Mouse (Mus musculus) lung, postnatal 0 days (tissue): ENCODE measurements at regions not wholly inside any gene's neighbourhood (a gene's known extent, or its start where the extent isn't known, plus 50 kb on each side); places are given as distances from the start of the nearest gene placed in this dataset.

Source experiments
- ATAC-seq: fragments of 200-750 bp; cut with Nextera tagmentation; 2 replicates; pipeline ENCODE4 v1.8.0; 2017; ENCODE audit warnings: moderate library complexity
- DNase-seq: peaks from one replicate; pipeline ENCODE4 v3.0.0-alpha.2; 2016; ENCODE audit warnings: low spot score
- H3K27ac ChIP-seq: fragments of 300-500 bp; sonication (generic); 2 replicates; pipeline ENCODE4 v1.5.1; 2014; ENCODE audit warnings: antibody characterized with exemption, mild to moderate bottlenecking, low read length, mixed read lengths
- H3K27me3 ChIP-seq: fragments of 300-500 bp; sonication (generic); replicated peaks from 2 replicates; pipeline ENCODE4 v1.6.1; 2014; ENCODE audit warnings: low read length, mixed read lengths; ENCODE audit not compliant: insufficient read depth
- H3K36me3 ChIP-seq: fragments of 300-500 bp; sonication (generic); 2 replicates; pipeline ENCODE4 v1.6.1; 2014; ENCODE audit warnings: low read length, mixed read lengths; ENCODE audit not compliant: insufficient read depth
- H3K4me1 ChIP-seq: fragments of 300-500 bp; sonication (generic); 2 replicates; pipeline ENCODE4 v1.6.1; 2014; ENCODE audit warnings: antibody characterized with exemption, low read depth, low read length, mixed read lengths; ENCODE audit not compliant: insufficient read depth
- H3K4me2 ChIP-seq: fragments of 300-500 bp; sonication (generic); replicated peaks from 2 replicates; pipeline ENCODE4 v1.6.1; 2014; ENCODE audit warnings: low read depth, mild to moderate bottlenecking, low read length, moderate library complexity, mixed read lengths
- H3K4me3 ChIP-seq: fragments of 300-500 bp; sonication (generic); 2 replicates; pipeline ENCODE4 v1.5.1; 2014; ENCODE audit warnings: low read depth, low read length
- H3K9ac ChIP-seq: fragments of 300-500 bp; sonication (generic); replicated peaks from 2 replicates; pipeline ENCODE4 v1.6.1; 2014; ENCODE audit warnings: low read depth, mild to moderate bottlenecking
- H3K9me3 ChIP-seq: fragments of 300-500 bp; sonication (generic); 2 replicates; pipeline ENCODE4 v1.6.1; 2016; ENCODE audit warnings: low read length, mixed read lengths
- CTCF ChIP-seq: IDR thresholded peaks from 2 replicates; pipeline ENCODE4 v1.5.1; 2016; ENCODE audit warnings: antibody characterized with exemption, mild to moderate bottlenecking
- EP300 ChIP-seq: IDR thresholded peaks from 2 replicates; pipeline ENCODE4 v1.6.1; 2016; ENCODE audit warnings: antibody characterized with exemption, mild to moderate bottlenecking, control low read depth
- WGBS: fragments of 180-500 bp; shearing (Covaris S2); extraction: QIAGEN DNeasy Blood & Tissue Kit; methylation state at CpG from one replicate; pipeline ENCODE4 v1.1.7; 2014; 5-methylcytosine and 5-hydroxymethylcytosine counted together

DNA sequence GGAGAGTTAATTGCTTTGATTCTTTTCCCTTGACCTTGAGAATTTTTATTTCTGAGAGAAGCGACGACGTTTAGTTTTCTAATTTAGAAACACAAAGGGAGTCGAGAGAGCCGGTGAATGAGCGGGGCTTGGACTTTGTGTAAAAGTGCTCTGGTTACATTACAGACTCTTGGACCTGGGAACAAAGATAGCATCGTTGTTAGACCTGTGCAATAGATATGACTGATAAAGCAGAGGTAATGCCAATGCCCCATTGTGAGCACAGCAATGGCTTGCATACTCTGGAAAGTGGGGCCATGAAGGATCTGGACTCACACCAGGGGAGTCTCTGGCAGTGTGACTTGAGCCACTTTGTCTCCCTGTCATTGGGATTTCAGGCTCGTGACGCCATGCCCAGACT is 115.4 kb upstream of the Topaz1 start:
- no peaks in the 10 kb centered on the region for H3K4me1 ChIP-seq
- DNase-seq (no peak), ATAC-seq (no peak)
- no peaks in the 10 kb centered on the region for H3K9me3 ChIP-seq
- WGBS, result 74% methylated on average over 9 of the region's 9 CpGs
- no peak overlapping the region for H3K9ac ChIP-seq
- no peak overlapping the region for H3K27ac ChIP-seq
- H3K27me3 ChIP-seq, result no peaks in the 10 kb centered on the region
- no peaks in the 10 kb centered on the region for H3K36me3 ChIP-seq
- no peak overlapping the region for H3K4me3 ChIP-seq
- no peak overlapping the region for H3K4me2 ChIP-seq
- TF ChIP-seq EP300, result no peak

DNA sequence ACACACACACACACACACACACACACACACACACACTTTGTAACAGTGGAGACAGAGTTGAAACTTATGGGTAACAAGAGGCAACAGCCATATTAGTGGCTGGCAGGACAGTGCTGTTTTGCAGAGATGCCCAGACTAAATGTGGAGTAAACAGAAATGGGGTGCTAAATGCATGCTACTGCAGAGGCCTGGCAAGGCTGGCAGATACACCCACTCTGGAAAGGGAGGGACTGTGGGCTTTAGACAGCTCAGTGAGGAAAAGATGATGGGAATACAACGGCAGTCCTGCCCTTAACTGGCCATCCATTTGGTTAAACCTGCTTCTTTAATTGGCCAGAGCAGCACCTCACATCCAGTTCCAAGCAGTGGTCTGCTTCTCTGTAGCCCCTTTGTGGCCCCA is 113.7 kb upstream of the Topaz1 start:
- no peak overlapping the region for H3K27ac ChIP-seq
- no peak overlapping the region for H3K9ac ChIP-seq
- H3K4me2 ChIP-seq, result no peak overlapping the region
- TF ChIP-seq EP300, result no peak
- no peak for TF ChIP-seq CTCF
- no peak overlapping the region for H3K4me3 ChIP-seq
- ATAC-seq (no peak), DNase-seq (no peak)
- H3K9me3 ChIP-seq, result no peaks in the 10 kb centered on the region
- no peaks in the 10 kb centered on the region for H3K4me1 ChIP-seq
- H3K27me3 ChIP-seq, result no peaks in the 10 kb centered on the region
- no peaks in the 10 kb centered on the region for H3K36me3 ChIP-seq
- WGBS, result 43% methylated on average over 1 of the region's 1 CpGs

DNA sequence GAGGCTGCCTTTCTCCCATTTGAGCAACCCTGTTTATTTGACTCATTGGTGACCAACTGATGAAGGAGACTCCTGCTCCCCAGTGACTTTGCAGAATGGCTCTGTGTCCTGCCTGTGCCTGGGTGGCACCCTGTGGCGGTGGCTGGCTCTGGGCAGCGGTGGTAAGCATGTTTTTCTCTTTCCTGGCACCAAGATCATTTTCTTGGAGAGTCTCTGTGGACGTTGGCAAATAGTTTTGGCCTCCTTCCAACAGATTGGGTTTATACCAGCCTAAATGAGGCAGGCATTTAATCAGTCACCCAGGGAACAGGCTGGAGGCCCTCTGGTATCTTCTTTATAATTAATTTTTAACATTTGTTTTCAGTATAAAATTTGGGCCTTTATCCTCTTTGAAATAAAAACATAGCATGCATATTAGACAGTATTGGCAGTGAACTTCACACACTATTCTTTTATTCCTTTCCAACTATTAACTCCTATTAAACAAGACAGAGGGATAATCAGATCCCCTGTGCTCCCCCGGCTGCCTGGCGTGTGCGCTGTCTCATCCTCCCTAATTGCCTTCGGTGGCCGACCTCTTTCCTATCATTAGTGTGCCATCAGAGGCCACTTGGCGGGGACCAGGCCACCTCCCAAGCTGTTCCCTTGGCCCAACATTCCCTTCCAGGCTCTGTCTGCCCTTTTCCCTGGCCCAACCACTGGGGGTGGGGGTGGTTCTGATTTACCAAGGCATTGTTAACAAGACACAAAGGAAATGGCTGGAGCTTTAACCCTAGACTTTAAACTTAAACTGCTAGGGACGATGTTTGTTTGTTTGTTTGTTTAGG is 111.8 kb upstream of the Topaz1 start:
- WGBS, result 50% methylated on average over 10 of the region's 10 CpGs
- peak; percentile 19 for DNase-seq
- Histone ChIP-seq H3K9me3 (no peaks in the 10 kb centered on the region), H3K36me3 (no peaks in the 10 kb centered on the region), H3K4me1 (no peaks in the 10 kb centered on the region), H3K27ac (no peak overlapping the region), H3K4me2 (no peak overlapping the region), H3K27me3 (no peaks in the 10 kb centered on the region), H3K9ac (no peak overlapping the region), H3K4me3 (no peak overlapping the region)
- TF ChIP-seq CTCF (no peak), EP300 (no peak)
- no peak for ATAC-seq

DNA sequence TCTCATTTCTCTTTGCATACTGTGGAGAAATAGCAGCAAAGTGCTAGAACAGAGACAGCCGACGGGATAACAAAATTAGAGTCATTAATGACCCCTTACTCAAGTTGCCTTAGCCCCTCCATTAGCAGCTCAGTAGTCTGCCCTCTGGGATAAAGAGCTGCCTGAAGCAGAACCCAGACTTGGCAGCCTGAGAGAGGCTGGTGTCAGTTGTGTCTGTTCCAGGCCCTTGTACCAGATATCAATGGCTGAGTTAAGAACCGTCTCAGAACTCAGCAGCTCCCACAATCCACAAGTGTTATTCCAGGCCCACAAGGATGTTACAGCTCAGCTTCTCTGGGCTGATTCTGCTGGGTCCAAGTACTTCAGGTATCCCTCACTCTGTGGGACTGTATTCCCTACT is 109.6 kb upstream of the Topaz1 start:
- Histone ChIP-seq H3K4me1 (no peaks in the 10 kb centered on the region), H3K36me3 (no peaks in the 10 kb centered on the region), H3K9ac (no peak overlapping the region), H3K4me2 (no peak overlapping the region), H3K4me3 (no peak overlapping the region), H3K27me3 (no peaks in the 10 kb centered on the region), H3K9me3 (no peaks in the 10 kb centered on the region), H3K27ac (no peak overlapping the region)
- no peak for DNase-seq
- TF ChIP-seq CTCF (no peak), EP300 (no peak)
- WGBS, result 70% methylated on average over 3 of the region's 3 CpGs
- ATAC-seq, result no peak

DNA sequence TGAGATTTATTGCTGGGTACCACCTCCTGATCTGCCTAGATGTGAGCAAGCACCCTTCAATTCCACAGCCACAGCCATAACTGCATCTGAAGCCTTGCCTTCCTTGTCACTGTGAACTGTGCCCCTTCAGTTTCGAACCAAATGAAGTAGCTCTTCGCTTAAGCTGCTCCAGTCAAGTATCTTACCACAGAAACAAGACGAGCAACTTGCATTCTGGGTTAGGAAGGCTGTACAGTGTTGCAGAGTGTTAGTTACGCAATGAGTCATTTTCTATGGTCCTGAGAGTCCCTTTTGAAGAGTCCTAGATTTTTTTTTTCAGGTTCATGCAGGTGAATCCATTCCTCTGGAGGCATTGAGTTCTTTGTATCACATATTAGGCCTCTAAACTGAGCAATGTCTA is 107.9 kb upstream of the Topaz1 start:
- Histone ChIP-seq H3K36me3 (no peaks in the 10 kb centered on the region), H3K4me3 (no peak overlapping the region), H3K9ac (no peak overlapping the region), H3K4me1 (no peaks in the 10 kb centered on the region), H3K27me3 (no peaks in the 10 kb centered on the region), H3K27ac (no peak overlapping the region), H3K4me2 (no peak overlapping the region), H3K9me3 (no peaks in the 10 kb centered on the region)
- peak; percentile 65 for DNase-seq
- WGBS, result 50% methylated on average over 4 of the region's 4 CpGs
- TF ChIP-seq CTCF, result no peak
- no peak for TF ChIP-seq EP300
- ATAC-seq, result peak; percentile 71

DNA sequence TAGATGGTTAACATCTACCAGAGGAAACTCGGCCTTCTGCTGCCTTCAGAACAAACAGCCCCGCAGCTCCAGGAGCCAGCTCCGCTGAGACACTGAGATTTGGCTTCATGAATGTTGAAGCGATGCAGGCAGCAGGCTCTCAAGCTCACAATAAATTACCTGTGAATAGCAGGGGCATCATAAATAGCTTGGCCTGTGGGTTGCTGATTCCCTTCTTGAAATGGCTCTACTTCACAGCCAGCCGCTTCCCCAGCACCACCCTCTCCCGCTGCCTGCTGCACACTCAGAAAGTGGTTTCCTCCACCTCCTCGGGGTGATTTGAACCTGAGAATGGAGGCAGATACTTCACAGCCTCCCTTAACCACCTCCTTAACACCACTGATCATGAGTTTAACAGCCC is 104.2 kb upstream of the Topaz1 start:
- no peak overlapping the region for H3K4me3 ChIP-seq
- no peaks in the 10 kb centered on the region for H3K36me3 ChIP-seq
- TF ChIP-seq CTCF, result no peak
- TF ChIP-seq EP300, result no peak
- H3K27ac ChIP-seq, result no peak overlapping the region
- DNase-seq (no peak), ATAC-seq (no peak)
- no peaks in the 10 kb centered on the region for H3K9me3 ChIP-seq
- no peaks in the 10 kb centered on the region for H3K27me3 ChIP-seq
- H3K4me1 ChIP-seq, result no peaks in the 10 kb centered on the region
- 55% methylated on average over 7 of the region's 7 CpGs for WGBS
- no peak overlapping the region for H3K4me2 ChIP-seq
- H3K9ac ChIP-seq, result no peak overlapping the region

DNA sequence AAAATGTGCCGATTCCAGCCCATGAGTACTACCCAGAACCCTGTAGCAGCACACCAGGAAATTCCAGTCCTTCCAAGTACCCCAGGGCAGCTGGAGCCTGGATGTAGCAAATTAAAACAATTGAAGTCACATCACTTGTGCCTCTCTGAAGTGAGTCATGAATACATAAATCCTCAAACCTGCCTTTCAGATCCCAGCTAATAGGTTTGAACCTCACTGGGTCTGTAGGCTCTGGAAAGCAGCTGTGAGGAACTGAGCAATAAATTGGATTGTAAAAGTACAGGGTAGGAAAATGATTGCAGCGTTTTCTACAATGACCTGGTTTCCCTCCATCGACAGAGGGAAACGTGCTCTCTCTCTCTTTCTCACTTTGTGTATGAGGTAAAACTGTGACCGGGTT is 101.6 kb upstream of the Topaz1 start:
- H3K4me3 ChIP-seq, result no peak overlapping the region
- H3K27me3 ChIP-seq, result no peaks in the 10 kb centered on the region
- H3K4me2 ChIP-seq, result no peak overlapping the region
- no peaks in the 10 kb centered on the region for H3K36me3 ChIP-seq
- no peak for TF ChIP-seq EP300
- no peak for TF ChIP-seq CTCF
- no peak overlapping the region for H3K27ac ChIP-seq
- 64% methylated on average over 5 of the region's 5 CpGs for WGBS
- no peaks in the 10 kb centered on the region for H3K9me3 ChIP-seq
- H3K4me1 ChIP-seq, result no peaks in the 10 kb centered on the region
- ATAC-seq (no peak), DNase-seq (no peak)
- H3K9ac ChIP-seq, result no peak overlapping the region
